Mouse (Mus musculus) midbrain, embryonic 16.5 days (tissue): ENCODE data around the gene Commd4. TPM values are rescaled to one million over a fixed set of nuclear protein-coding genes. Genes with fewer than 3 reads are reported as not detected.

Source experiments
- ATAC-seq: fragments of 200-750 bp; cut with Nextera tagmentation; 2 replicates; pipeline ENCODE4 v1.8.0; 2017; ENCODE audit warnings: moderate TSS enrichment
- H3K27ac ChIP-seq: fragments of 300-500 bp; sonication (generic); 2 replicates; pipeline ENCODE4 v1.5.1; 2014; ENCODE audit warnings: mild to moderate bottlenecking, low read length, mixed read lengths
- H3K27me3 ChIP-seq: fragments of 300-500 bp; sonication (generic); 2 replicates; pipeline ENCODE4 v1.6.1; 2014; ENCODE audit warnings: low read depth, low read length, mixed read lengths; ENCODE audit not compliant: control insufficient read depth, insufficient read depth
- H3K36me3 ChIP-seq: fragments of 300-500 bp; sonication (generic); 2 replicates; pipeline ENCODE4 v1.6.1; 2014; ENCODE audit warnings: mild to moderate bottlenecking, low read length, moderate library complexity, mixed read lengths; ENCODE audit not compliant: control insufficient read depth, insufficient read depth
- H3K4me1 ChIP-seq: fragments of 300-500 bp; sonication (generic); 2 replicates; pipeline ENCODE4 v1.6.1; 2014; ENCODE audit warnings: mild to moderate bottlenecking, low read length, mixed read lengths; ENCODE audit not compliant: control insufficient read depth, insufficient read depth
- H3K4me2 ChIP-seq: fragments of 300-500 bp; sonication (generic); 2 replicates; pipeline ENCODE4 v1.6.1; 2014; ENCODE audit warnings: mild to moderate bottlenecking, low read length, mixed read lengths
- H3K4me3 ChIP-seq: fragments of 300-500 bp; sonication (generic); 2 replicates; pipeline ENCODE4 v1.5.1; 2014; ENCODE audit warnings: low read depth, mild to moderate bottlenecking, low read length, moderate library complexity, mixed read lengths
- H3K9ac ChIP-seq: fragments of 300-500 bp; sonication (generic); 2 replicates; pipeline ENCODE4 v1.6.1; 2014; ENCODE audit warnings: low read depth, low read length, mixed read lengths
- H3K9me3 ChIP-seq: fragments of 300-500 bp; sonication (generic); replicated peaks from 2 replicates; pipeline ENCODE4 v1.6.1; 2014; ENCODE audit warnings: mild to moderate bottlenecking, low read length, mixed read lengths; ENCODE audit not compliant: control insufficient read depth, poor library complexity, severe bottlenecking
- WGBS: fragments of 180-500 bp; shearing (Covaris S2); extraction: QIAGEN DNeasy Blood & Tissue Kit; methylation state at CpG from one replicate; pipeline ENCODE4 v1.1.7; 2014; 5-methylcytosine and 5-hydroxymethylcytosine counted together
- polyA plus RNA-seq: library from polyadenylated mRNA; unstranded; fragments of >200 nt; fragmentation: Nextera tagmentation; extraction: Ambion mirVana; gene quantifications from 2 replicates; pipeline ENCODE4 v1.2.1, GENCODE M21; 2015

Gene Commd4
- polyA plus RNA-seq, 1 experiment from 2014 or later = 202 TPM

- H3K36me3 ChIP-seq = peaks cover 2% of the 10 kb centered on the region; the same call in 1 of the 2 replicates
- ATAC-seq = peak; percentile 52
- H3K9ac ChIP-seq = peak overlapping the region; percentile 81
- 7% methylated on average over 19 of the region's 19 CpGs for WGBS
- H3K27ac ChIP-seq = peak overlapping the region; percentile 90
- peak overlapping the region; percentile 94 for H3K4me2 ChIP-seq
- H3K9me3 ChIP-seq = no peaks in the 10 kb centered on the region
- H3K27me3 ChIP-seq = no peaks in the 10 kb centered on the region
- H3K4me1 ChIP-seq = peaks cover 16% of the 10 kb centered on the region
- peak overlapping the region; percentile 56 for H3K4me3 ChIP-seq
These were observed 10.7 kb downstream of the Commd4 start for GRCm38 (mm10) chr9:57147205-57148143.

GRCm38 (mm10) chr9:57146451-57147066, 11.6 kb downstream of the Commd4 start:
- Histone ChIP-seq H3K4me3 (no peak overlapping the region), H3K4me2 (peak overlapping the region; percentile 94), H3K9ac (no peak overlapping the region), H3K27me3 (no peaks in the 10 kb centered on the region), H3K4me1 (peaks cover 16% of the 10 kb centered on the region), H3K36me3 (peaks cover 8% of the 10 kb centered on the region), H3K9me3 (no peaks in the 10 kb centered on the region), H3K27ac (no peak overlapping the region)
- no peak for ATAC-seq
- 82% methylated on average over 17 of the region's 17 CpGs for WGBS

GRCm38 (mm10) chr9:57144830-57145229, 13.3 kb downstream of the Commd4 start:
- Histone ChIP-seq H3K4me3 (no peak overlapping the region), H3K9me3 (no peaks in the 10 kb centered on the region), H3K27ac (no peak overlapping the region), H3K4me1 (peaks cover 16% of the 10 kb centered on the region), H3K27me3 (no peaks in the 10 kb centered on the region), H3K36me3 (peaks cover 16% of the 10 kb centered on the region), H3K9ac (no peak overlapping the region), H3K4me2 (no peak overlapping the region)
- WGBS = 90% methylated on average over 8 of the region's 8 CpGs
- ATAC-seq = no peak

GRCm38 (mm10) chr9:57143212-57143611, 14.9 kb downstream of the Commd4 start:
- Histone ChIP-seq H3K4me1 (peaks cover 9% of the 10 kb centered on the region), H3K27ac (no peak overlapping the region), H3K9me3 (no peaks in the 10 kb centered on the region), H3K4me2 (no peak overlapping the region), H3K4me3 (no peak overlapping the region), H3K36me3 (peaks cover 18% of the 10 kb centered on the region), H3K27me3 (no peaks in the 10 kb centered on the region), H3K9ac (no peak overlapping the region)
- 85% methylated on average over 11 of the region's 11 CpGs for WGBS
- no peak for ATAC-seq

- Histone ChIP-seq H3K9ac (no peak overlapping the region), H3K4me3 (no peak overlapping the region), H3K9me3 (no peaks in the 10 kb centered on the region), H3K27ac (no peak overlapping the region), H3K27me3 (no peaks in the 10 kb centered on the region), H3K36me3 (peaks cover 27% of the 10 kb centered on the region), H3K4me1 (peaks cover under 1% of the 10 kb centered on the region; the same call in 1 of the 2 replicates), H3K4me2 (no peak overlapping the region)
- WGBS = 93% methylated on average over 17 of the region's 17 CpGs
- no peak for ATAC-seq
These were observed 16.4 kb downstream of the Commd4 start for GRCm38 (mm10) chr9:57141417-57142353.

GRCm38 (mm10) chr9:57139571-57139970, 18.6 kb downstream of the Commd4 start:
- Histone ChIP-seq H3K9ac (no peak overlapping the region), H3K4me3 (no peak overlapping the region), H3K27me3 (no peaks in the 10 kb centered on the region), H3K9me3 (no peaks in the 10 kb centered on the region), H3K4me1 (no peaks in the 10 kb centered on the region), H3K27ac (no peak overlapping the region), H3K36me3 (peaks cover 32% of the 10 kb centered on the region), H3K4me2 (no peak overlapping the region)
- WGBS = 88% methylated on average over 5 of the region's 5 CpGs
- no peak for ATAC-seq

GRCm38 (mm10) chr9:57139110-57139509, 19.0 kb downstream of the Commd4 start:
- Histone ChIP-seq H3K4me1 (no peaks in the 10 kb centered on the region), H3K4me3 (no peak overlapping the region), H3K27ac (no peak overlapping the region), H3K36me3 (peaks cover 31% of the 10 kb centered on the region), H3K9ac (no peak overlapping the region), H3K27me3 (no peaks in the 10 kb centered on the region), H3K9me3 (no peaks in the 10 kb centered on the region), H3K4me2 (no peak overlapping the region)
- 89% methylated on average over 9 of the region's 9 CpGs for WGBS
- ATAC-seq = no peak

- no peak for ATAC-seq
- Histone ChIP-seq H3K4me3 (no peak overlapping the region), H3K9ac (no peak overlapping the region), H3K36me3 (peaks cover 30% of the 10 kb centered on the region), H3K4me2 (no peak overlapping the region), H3K27ac (no peak overlapping the region), H3K27me3 (no peaks in the 10 kb centered on the region), H3K4me1 (no peaks in the 10 kb centered on the region), H3K9me3 (no peaks in the 10 kb centered on the region)
- 92% methylated on average over 6 of the region's 6 CpGs for WGBS
These were observed 19.6 kb downstream of the Commd4 start for GRCm38 (mm10) chr9:57138507-57138906.
